Mouse (Mus musculus) G1E (cell line): ENCODE measurements around the gene Rapgef5. TPM values are rescaled to one million over a fixed set of nuclear protein-coding genes. Genes with fewer than 3 reads are reported as not detected.

Source experiments
- ATAC-seq: 2 replicates; pipeline ENCODE4 v1.8.0; 2016; ENCODE audit warnings: mild to moderate bottlenecking; ENCODE audit not compliant: insufficient number of reproducible peaks, poor library complexity, low FRiP score, severe bottlenecking; ENCODE audit errors: extremely low read depth
- DNase-seq: peaks from one replicate; pipeline ENCODE4 v3.0.0; 2012; ENCODE audit warnings: low spot score
- H3K27me3 ChIP-seq: 2 replicates; pipeline ENCODE4 v1.6.1; 2012; ENCODE audit warnings: mild to moderate bottlenecking, low read length, inconsistent platforms; ENCODE audit not compliant: insufficient read depth
- H3K36me3 ChIP-seq: replicated peaks from 2 replicates; pipeline ENCODE3; 2012; ENCODE audit warnings: mild to moderate bottlenecking, inconsistent platforms
- H3K4me1 ChIP-seq: 2 replicates; pipeline ENCODE4 v1.6.1; 2012; ENCODE audit warnings: low read depth, low read length, inconsistent platforms, mixed read lengths; ENCODE audit not compliant: insufficient read depth
- H3K4me3 ChIP-seq: 2 replicates; pipeline ENCODE4 v1.5.1; 2012; ENCODE audit warnings: low read depth, mild to moderate bottlenecking, inconsistent platforms, low read length, moderate library complexity, mixed read lengths
- H3K9me3 ChIP-seq: replicated peaks from 2 replicates; pipeline ENCODE4 v1.6.1; 2012; ENCODE audit warnings: inconsistent platforms
- CTCF ChIP-seq: IDR thresholded peaks from 2 replicates; pipeline ENCODE4 v1.5.1; 2012; ENCODE audit warnings: low read depth, low read length, inconsistent platforms, mixed read lengths
- GATA1 ChIP-seq: IDR thresholded peaks from 2 replicates; pipeline ENCODE4 v1.6.1; 2012; ENCODE audit warnings: borderline replicate concordance, low read length, inconsistent platforms, mixed read lengths
- GATA2 ChIP-seq: IDR thresholded peaks from 2 replicates; pipeline ENCODE4 v1.6.1; 2012; ENCODE audit warnings: low read depth, low read length, inconsistent platforms, borderline replicate concordance
- POLR2AphosphoS5 ChIP-seq: IDR thresholded peaks from 2 replicates; pipeline ENCODE4 v1.6.1; 2012; ENCODE audit warnings: low read depth, low read length, inconsistent platforms; ENCODE audit not compliant: insufficient replicate concordance
- TAL1 ChIP-seq: conservative IDR thresholded peaks from 2 replicates; pipeline ENCODE4 v1.6.1; 2012; ENCODE audit warnings: low read depth, low read length, inconsistent platforms, mixed read lengths
- polyA plus RNA-seq: library from polyadenylated mRNA; stranded (reverse); fragments of >175 nt; gene quantifications from 2 replicates; pipeline ENCODE4 v1.2.3, GENCODE M21; 2012
- total RNA-seq, 2 experiments: library from RNA; stranded (forward) in 1 of 2; stranded (reverse) in 1 of 2; fragments of 200-1000 nt in 1 of 2; fragments of >200 nt in 1 of 2; fragmentation: Nextera tagmentation in 1 of 2; gene quantifications; 2 replicates each; pipeline ENCODE4 v1.2.3; 2014 to 2017

Gene Rapgef5
- total and polyA plus RNA-seq, 3 experiments, result 0.66 TPM; not detected in 2

DNA sequence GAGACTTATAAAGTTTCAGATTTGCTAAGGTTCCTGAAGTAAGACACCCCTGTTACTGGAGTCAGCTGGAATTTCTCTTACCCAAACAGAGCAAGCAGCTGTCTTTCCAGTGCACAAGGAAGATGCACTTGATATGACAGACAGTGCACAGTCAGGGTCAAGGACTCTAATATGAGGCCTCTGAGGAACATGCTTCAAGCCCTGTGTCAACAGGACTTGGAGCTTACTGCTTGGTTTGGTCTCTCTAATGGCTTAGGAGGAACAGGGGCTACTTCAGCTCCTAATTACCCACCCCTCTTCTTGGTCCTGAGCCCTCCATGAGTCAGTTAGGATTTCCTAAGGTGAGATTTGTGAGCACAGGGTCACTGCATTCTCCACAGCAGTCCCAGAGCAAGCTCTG, 244.6 kb downstream of the Rapgef5 start:
- ATAC-seq (no peak), DNase-seq (no peak)
- H3K4me1 ChIP-seq, result no peaks in the 10 kb centered on the region
- no peak for TF ChIP-seq TAL1
- TF ChIP-seq CTCF, result no peak
- TF ChIP-seq GATA1, result no peak
- TF ChIP-seq GATA2, result no peak
- TF ChIP-seq POLR2AphosphoS5, result no peak
- H3K9me3 ChIP-seq, result peaks cover 31% of the 10 kb centered on the region
- no peak overlapping the region for H3K4me3 ChIP-seq
- H3K27me3 ChIP-seq, result no peaks in the 10 kb centered on the region
- H3K36me3 ChIP-seq, result no peaks in the 10 kb centered on the region

DNA sequence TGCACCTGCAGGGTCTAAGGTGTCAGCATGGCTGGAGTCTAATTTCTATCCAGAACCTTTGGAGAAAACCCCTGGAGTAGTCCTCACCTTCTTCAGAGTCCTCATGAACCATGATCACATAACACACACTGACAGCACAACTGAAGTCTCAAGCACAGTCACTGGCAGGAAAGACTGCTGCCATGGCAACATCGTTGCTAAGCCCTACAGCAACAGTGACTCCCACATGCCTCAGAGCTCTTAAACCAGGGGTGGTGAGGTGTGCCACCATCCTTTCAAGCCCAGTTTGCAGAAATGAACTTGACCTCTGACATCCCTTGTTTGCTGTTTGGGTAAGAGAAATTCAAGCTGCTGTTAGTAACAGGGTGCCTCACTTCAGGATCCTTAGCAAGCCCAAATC, 245.4 kb downstream of the Rapgef5 start:
- DNase-seq (no peak), ATAC-seq (no peak)
- Histone ChIP-seq H3K9me3 (peaks cover 30% of the 10 kb centered on the region), H3K36me3 (no peaks in the 10 kb centered on the region), H3K27me3 (no peaks in the 10 kb centered on the region), H3K4me3 (no peak overlapping the region), H3K4me1 (no peaks in the 10 kb centered on the region)
- TF ChIP-seq GATA2, result no peak
- no peak for TF ChIP-seq TAL1
- no peak for TF ChIP-seq POLR2AphosphoS5
- TF ChIP-seq CTCF, result no peak
- no peak for TF ChIP-seq GATA1

DNA sequence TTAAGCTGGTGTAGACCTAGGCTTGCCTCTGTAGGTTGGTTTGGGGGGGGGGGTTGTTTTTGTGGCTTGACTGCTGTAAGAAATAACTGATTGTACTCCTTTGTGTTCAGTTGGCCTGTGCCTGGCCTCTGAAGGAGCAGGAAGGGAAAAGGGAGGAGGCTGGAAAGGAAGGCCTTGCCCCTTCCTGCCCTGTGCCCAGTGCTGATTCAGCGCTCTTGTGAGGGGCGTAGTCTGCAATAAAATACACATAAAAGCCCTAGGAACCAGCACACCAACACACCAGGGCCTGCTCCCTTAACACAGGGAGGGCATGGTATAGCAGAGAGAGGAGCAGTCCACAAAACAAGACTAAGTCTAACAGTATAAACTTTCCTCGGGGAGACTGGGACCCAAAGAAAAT, 247.0 kb downstream of the Rapgef5 start:
- TF ChIP-seq GATA1 (no peak), GATA2 (no peak), TAL1 (no peak), POLR2AphosphoS5 (no peak), CTCF (no peak)
- peaks cover 25% of the 10 kb centered on the region for H3K9me3 ChIP-seq
- no peak overlapping the region for H3K4me3 ChIP-seq
- no peaks in the 10 kb centered on the region for H3K27me3 ChIP-seq
- no peaks in the 10 kb centered on the region for H3K4me1 ChIP-seq
- no peak for ATAC-seq
- H3K36me3 ChIP-seq, result no peaks in the 10 kb centered on the region
- DNase-seq, result no peak

DNA sequence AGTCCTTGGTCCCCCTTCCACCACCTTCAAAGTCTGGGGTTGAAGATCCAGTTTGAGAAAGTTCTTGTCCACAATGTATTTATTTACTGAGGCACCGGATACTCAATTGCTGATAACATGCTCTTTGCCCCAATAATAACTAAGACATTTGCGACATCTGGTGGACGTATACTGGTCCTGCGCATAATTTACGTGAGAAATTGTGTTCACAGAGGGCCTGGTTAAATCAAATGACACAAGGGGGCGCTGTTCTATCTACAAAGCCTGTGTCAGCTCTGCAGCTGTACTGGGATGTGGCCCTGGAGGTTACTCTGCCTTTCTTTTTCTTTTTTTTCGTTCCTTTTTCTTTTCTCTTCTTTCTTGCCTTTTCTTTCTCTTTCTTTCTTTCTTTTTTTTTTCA, 248.6 kb downstream of the Rapgef5 start:
- no peak for TF ChIP-seq GATA2
- TF ChIP-seq CTCF, result 0 out of 2 replicates have a peak, but pooled peaks have one; percentile 7
- TF ChIP-seq GATA1, result no peak
- TF ChIP-seq TAL1, result no peak
- no peak for TF ChIP-seq POLR2AphosphoS5
- Histone ChIP-seq H3K4me3 (no peak overlapping the region), H3K27me3 (no peaks in the 10 kb centered on the region), H3K9me3 (peaks cover 23% of the 10 kb centered on the region), H3K36me3 (no peaks in the 10 kb centered on the region), H3K4me1 (no peaks in the 10 kb centered on the region)
- DNase-seq, result no peak
- no peak for ATAC-seq

DNA sequence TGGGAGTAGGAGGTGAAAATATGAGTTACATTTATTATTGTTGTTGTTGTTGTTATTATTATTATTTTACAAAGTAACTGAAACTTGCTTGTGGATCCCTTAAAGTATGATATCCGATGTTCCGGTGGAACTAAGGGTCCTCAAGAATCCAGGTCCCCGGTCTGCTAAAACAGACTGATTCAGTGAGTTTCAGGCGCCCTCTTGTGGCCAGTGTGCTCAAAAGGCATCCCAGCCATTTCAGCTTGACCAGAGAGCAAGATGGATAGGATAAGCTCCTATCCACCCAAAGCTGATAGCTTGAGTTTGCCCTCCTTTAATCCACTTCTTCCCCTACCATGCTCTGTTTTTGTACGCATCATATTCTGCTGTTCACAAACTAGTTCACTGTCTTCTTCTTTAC, 252.8 kb downstream of the Rapgef5 start:
- Histone ChIP-seq H3K27me3 (no peaks in the 10 kb centered on the region), H3K4me1 (no peaks in the 10 kb centered on the region), H3K36me3 (no peaks in the 10 kb centered on the region), H3K4me3 (no peak overlapping the region), H3K9me3 (peaks cover 26% of the 10 kb centered on the region)
- TF ChIP-seq POLR2AphosphoS5 (no peak), CTCF (peak; percentile 49; the same call in 1 of the 2 replicates), GATA1 (no peak), TAL1 (no peak)
- no peak for ATAC-seq
- no peak for DNase-seq

DNA sequence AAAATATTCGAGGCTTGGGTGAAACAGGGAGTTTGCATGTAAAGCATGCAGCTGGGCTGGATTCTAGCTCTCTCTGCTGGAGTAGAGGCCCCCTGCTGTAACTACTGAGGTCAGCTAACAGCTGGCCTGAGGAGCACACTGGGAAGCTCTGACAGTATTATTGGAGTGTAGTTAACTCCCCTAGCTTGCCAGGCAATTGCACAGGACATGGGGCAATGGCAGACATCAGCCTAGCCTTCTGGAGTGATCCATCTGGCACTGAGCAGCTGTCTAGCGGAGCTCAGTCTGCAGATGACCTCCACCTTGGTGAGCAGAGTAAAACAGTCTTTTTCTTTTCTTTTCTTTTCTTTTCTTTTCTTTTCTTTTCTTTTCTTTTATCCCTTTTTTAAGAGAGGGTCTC, 253.9 kb downstream of the Rapgef5 start:
- H3K27me3 ChIP-seq, result no peaks in the 10 kb centered on the region
- no peaks in the 10 kb centered on the region for H3K36me3 ChIP-seq
- no peaks in the 10 kb centered on the region for H3K4me1 ChIP-seq
- no peak for DNase-seq
- TF ChIP-seq POLR2AphosphoS5 (no peak), GATA2 (no peak), GATA1 (no peak)
- no peak for ATAC-seq
- H3K9me3 ChIP-seq, result peaks cover 24% of the 10 kb centered on the region
- H3K4me3 ChIP-seq, result no peak overlapping the region

DNA sequence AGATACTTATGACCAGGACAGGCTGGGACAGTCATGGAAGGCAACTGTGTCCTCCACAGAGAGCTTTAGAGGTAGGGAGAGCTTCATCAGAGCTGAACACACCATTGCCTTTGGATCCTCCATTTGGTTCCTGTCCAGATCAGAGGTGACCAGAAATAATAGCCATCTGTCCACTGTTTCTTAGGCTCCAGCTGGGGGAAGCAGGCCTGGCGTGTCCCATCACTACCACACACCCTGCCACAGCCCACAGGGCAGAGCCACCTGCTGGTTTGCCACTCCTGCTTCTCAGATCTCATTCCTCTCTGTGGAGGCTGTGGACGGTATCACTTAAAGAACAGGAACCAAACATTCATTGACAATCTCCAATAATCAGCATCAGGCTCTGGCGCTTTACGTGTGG, 254.9 kb downstream of the Rapgef5 start:
- DNase-seq, result no peak
- no peak for ATAC-seq
- no peak for TF ChIP-seq GATA1
- no peak for TF ChIP-seq CTCF
- TF ChIP-seq TAL1, result no peak
- TF ChIP-seq GATA2, result no peak
- TF ChIP-seq POLR2AphosphoS5, result no peak
- Histone ChIP-seq H3K9me3 (peaks cover 19% of the 10 kb centered on the region), H3K36me3 (no peaks in the 10 kb centered on the region), H3K4me3 (no peak overlapping the region), H3K4me1 (no peaks in the 10 kb centered on the region), H3K27me3 (no peaks in the 10 kb centered on the region)
